Mouse (Mus musculus) liver, adult 2 months (tissue): ENCODE measurements around the gene Scarb1. TPM values are rescaled to one million over a fixed set of nuclear protein-coding genes. Genes with fewer than 3 reads are reported as not detected.

ENCODE experiments used
- DNase-seq: peaks from one replicate; pipeline ENCODE4 v3.0.0-alpha.2; 2011; ENCODE audit warnings: low read depth, low spot score; ENCODE audit errors: extremely low read depth
- H3K27ac ChIP-seq: fragments of 200-500 bp; replicated peaks from 2 replicates; pipeline ENCODE4 v1.5.1; 2012; ENCODE audit warnings: low read depth, mild to moderate bottlenecking, control low read depth, inconsistent platforms, low read length; ENCODE audit not compliant: insufficient read depth
- H3K27me3 ChIP-seq: fragments of 200-500 bp; 2 replicates; pipeline ENCODE4 v1.6.1; 2012; ENCODE audit warnings: mild to moderate bottlenecking, moderate library complexity, low read length, inconsistent platforms; ENCODE audit not compliant: control insufficient read depth, insufficient read depth
- H3K36me3 ChIP-seq: fragments of 200-500 bp; 2 replicates; pipeline ENCODE4 v1.6.1; 2012; ENCODE audit warnings: low read length, inconsistent platforms; ENCODE audit not compliant: control insufficient read depth, insufficient read depth
- H3K4me1 ChIP-seq: fragments of 200-500 bp; 2 replicates; pipeline ENCODE4 v1.6.1; 2011; ENCODE audit warnings: low read length; ENCODE audit not compliant: control insufficient read depth, insufficient read depth
- H3K4me3 ChIP-seq: fragments of 200-500 bp; 2 replicates; pipeline ENCODE4 v1.5.1; 2011; ENCODE audit warnings: low read depth, mild to moderate bottlenecking, control low read depth, low read length, moderate library complexity; ENCODE audit not compliant: insufficient read depth
- H3K79me2 ChIP-seq: fragments of 200-500 bp; 2 replicates; pipeline ENCODE4 v1.6.1; 2012; ENCODE audit warnings: inconsistent platforms, mild to moderate bottlenecking, low read length, moderate library complexity; ENCODE audit not compliant: control insufficient read depth, insufficient read depth
- H3K9ac ChIP-seq: fragments of 200-500 bp; 2 replicates; pipeline ENCODE4 v1.6.1; 2012; ENCODE audit warnings: low read depth, mild to moderate bottlenecking, control low read depth, inconsistent platforms, low read length
- CTCF ChIP-seq: fragments of 200-500 bp; IDR thresholded peaks from 2 replicates; pipeline ENCODE4 v1.5.1; 2011; ENCODE audit warnings: low read depth, low read length, control low read depth
- POLR2A ChIP-seq: fragments of 200-500 bp; IDR thresholded peaks from 2 replicates; pipeline ENCODE4 v1.6.1; 2011; ENCODE audit warnings: low read length, control low read depth; ENCODE audit not compliant: insufficient read depth; ENCODE audit errors: extremely low read depth
- WGBS: fragments of 180-500 bp; shearing (Covaris S2); methylation state at CpG from one replicate; pipeline ENCODE4 v1.1.7; 2018; 5-methylcytosine and 5-hydroxymethylcytosine counted together
- polyA plus RNA-seq: library from polyadenylated mRNA; depleted of rRNA; stranded (reverse); fragments of >200 nt; gene quantifications from 2 replicates; pipeline ENCODE4 v1.2.3, GENCODE M21; 2012
- total RNA-seq: library from RNA; depleted of rRNA; stranded (reverse); fragments of >200 nt; gene quantifications from 2 replicates; pipeline ENCODE4 v1.2.3, GENCODE M21; 2014

Gene Scarb1
- total and polyA plus RNA-seq, 2 experiments = 72.4 to 189 TPM

DNA sequence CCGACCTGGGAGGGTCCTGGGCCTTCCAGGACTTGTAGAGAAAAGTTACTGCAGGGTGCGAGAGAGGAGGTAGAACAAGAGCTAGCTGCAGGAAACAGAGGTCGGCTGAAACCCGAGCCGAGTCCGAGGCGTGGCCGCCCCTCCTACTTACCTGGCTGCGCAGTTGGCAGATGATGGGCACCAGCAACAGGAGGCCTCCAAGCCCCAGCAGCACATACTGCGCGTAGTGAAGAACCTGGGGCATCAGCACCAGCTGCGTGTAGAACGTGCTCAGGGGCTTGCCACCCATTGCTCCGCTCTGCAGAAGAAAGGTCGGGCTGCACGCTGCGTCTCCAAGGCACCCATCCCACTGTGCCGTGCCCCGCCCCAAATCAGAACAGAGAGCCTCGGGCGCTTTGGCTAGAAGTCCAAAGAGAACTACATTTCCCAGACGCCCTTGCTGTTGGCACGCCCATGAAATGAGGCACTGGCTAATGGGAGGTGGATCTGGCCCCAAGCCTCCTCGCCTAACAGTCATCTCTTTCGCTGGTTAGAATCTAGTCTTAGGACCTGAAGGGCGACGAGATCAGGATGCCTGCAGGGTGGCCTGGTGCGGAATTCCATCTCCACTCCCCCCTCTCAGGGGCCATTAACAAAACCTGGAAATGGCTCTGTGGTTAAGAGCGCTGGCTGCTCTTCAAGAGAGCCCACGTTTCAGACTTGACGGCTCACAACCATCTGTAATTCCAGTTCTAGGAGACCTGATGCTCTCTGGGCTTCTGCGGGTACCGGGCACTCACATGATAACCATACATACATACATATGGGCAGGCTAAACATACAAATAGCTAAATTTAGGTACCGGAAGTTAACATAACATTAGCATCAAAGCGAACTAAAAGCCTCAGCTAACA lies 56.9 kb downstream of the Scarb1 start:
- Histone ChIP-seq H3K27ac (no peak overlapping the region), H3K9ac (no peak overlapping the region), H3K27me3 (no peaks in the 10 kb centered on the region), H3K36me3 (peaks cover 33% of the 10 kb centered on the region; the same call in 1 of the 2 replicates), H3K4me1 (peaks cover 3% of the 10 kb centered on the region), H3K4me3 (no peak overlapping the region), H3K79me2 (no peaks in the 10 kb centered on the region)
- TF ChIP-seq CTCF = no peak
- no peak for TF ChIP-seq POLR2A
- 82% methylated on average over 35 of the region's 35 CpGs for WGBS
- DNase-seq = no peak

DNA sequence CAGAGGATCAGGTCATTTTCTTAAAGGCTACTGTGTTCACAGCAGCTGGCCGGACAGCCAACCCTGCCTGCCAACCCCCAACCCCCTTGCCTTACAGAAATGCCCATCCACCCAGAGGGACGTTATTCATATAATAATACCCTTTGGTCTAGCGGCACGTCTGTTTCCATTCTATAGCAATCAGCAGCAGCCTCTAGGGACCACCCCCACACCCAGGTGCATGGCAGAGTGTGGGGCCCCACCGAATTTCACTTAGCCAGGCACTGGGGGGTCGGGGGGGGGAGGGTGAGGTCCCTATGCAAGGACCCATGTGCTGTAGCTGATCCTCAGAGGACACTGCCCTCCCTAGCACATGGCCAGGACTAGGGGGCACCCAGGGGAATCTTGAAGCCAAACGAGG lies 61.7 kb downstream of the Scarb1 start:
- Histone ChIP-seq H3K4me1 (peaks cover 11% of the 10 kb centered on the region), H3K9ac (no peak overlapping the region), H3K4me3 (no peak overlapping the region), H3K79me2 (no peaks in the 10 kb centered on the region), H3K36me3 (peaks cover 22% of the 10 kb centered on the region), H3K27me3 (no peaks in the 10 kb centered on the region), H3K27ac (no peak overlapping the region)
- TF ChIP-seq CTCF (no peak), POLR2A (no peak)
- WGBS = 81% methylated on average over 7 of the region's 7 CpGs
- no peak for DNase-seq

DNA sequence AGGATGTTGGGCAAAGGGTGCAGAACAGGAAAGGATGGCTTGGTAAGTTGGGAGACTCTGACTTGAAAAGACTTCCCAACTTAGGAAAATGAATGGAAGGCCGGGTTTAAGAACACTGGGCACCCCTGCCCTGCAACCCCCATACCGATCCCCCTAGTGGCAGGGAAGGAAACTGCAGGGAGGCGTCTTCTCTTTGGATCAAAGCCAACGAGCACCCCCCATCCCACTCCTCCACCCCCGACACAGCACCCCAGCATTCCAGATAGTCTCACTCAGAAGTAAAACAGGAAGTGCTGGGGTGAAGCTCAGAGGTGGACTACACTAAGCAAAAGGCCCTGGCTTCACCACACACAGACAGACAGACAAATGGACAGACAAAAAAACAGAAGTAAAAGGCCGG lies 62.6 kb downstream of the Scarb1 start:
- Histone ChIP-seq H3K79me2 (no peaks in the 10 kb centered on the region), H3K9ac (no peak overlapping the region), H3K27ac (no peak overlapping the region), H3K4me1 (peaks cover 15% of the 10 kb centered on the region), H3K27me3 (no peaks in the 10 kb centered on the region), H3K36me3 (peaks cover 18% of the 10 kb centered on the region), H3K4me3 (no peak overlapping the region)
- no peak for DNase-seq
- 41% methylated on average over 6 of the region's 6 CpGs for WGBS
- TF ChIP-seq CTCF = peak; percentile 75
- no peak for TF ChIP-seq POLR2A

DNA sequence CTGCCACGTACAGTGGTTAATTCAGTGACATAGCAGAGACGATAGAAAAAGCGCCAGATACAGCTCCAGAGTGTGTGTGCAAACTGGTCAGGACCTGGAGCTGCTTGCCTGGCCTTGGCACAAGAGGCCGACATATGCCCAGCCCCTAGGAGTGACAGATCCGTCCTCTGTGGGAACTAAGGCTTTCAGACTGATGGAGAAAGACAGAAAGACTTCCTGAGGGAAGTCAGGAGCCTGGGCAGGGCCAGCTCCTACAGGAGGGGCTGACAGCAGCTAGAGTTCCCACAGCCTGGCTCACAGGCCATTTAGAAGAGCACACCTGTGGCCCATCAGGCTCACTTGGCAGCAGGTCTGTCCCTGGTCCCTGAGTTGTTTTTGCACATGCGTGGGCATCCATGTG lies 63.6 kb downstream of the Scarb1 start:
- Histone ChIP-seq H3K4me3 (no peak overlapping the region), H3K4me1 (peaks cover 15% of the 10 kb centered on the region), H3K27me3 (no peaks in the 10 kb centered on the region), H3K27ac (no peak overlapping the region), H3K36me3 (peaks cover 14% of the 10 kb centered on the region), H3K79me2 (no peaks in the 10 kb centered on the region), H3K9ac (no peak overlapping the region)
- no peak for TF ChIP-seq CTCF
- no peak for TF ChIP-seq POLR2A
- DNase-seq = no peak
- 95% methylated on average over 6 of the region's 6 CpGs for WGBS

DNA sequence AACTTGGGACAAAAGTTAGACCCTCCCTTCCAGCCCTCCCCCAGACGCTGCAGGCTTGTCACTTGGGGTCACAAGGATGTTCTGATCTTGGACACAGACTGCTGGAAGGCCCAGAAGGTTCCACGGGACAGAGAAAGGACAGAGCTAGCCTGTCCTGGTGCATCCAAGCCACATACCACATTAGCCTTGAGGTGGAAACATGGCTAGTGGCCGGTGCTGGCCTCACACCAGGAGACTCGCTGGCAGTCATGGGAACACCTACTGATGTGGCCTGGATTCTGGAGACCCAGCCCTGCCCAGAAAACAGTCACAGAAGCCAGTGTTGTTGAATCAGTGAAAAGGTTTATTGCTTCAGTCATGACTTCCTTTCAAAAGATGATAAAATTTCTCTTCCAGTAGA lies 64.1 kb downstream of the Scarb1 start:
- no peak overlapping the region for H3K9ac ChIP-seq

DNA sequence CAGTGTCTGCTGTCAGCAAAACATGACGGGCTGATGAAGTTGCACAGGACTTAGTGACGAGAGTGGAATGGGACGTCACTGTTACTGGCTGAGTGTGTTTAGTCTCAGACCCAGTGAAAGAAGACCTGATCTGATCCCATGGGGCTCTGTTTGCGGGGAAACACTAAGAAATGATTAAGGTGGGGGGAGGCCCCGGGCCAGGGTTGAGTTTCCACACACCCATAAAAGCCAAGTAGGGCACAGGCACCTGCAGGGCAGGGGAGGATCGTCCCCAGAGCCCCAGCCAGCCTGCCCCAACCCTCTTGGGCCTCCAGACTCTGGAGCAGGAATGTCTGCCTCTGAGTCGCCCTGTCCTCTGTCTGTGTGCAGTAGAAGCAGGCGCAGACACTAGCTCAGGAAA lies 65.6 kb downstream of the Scarb1 start:
- WGBS = 36% methylated on average over 8 of the region's 8 CpGs
- Histone ChIP-seq H3K4me1 (peaks cover 18% of the 10 kb centered on the region), H3K27ac (no peak overlapping the region), H3K79me2 (no peaks in the 10 kb centered on the region), H3K27me3 (no peaks in the 10 kb centered on the region), H3K4me3 (no peak overlapping the region), H3K36me3 (peaks cover 8% of the 10 kb centered on the region), H3K9ac (no peak overlapping the region)
- TF ChIP-seq POLR2A (no peak), CTCF (no peak)
- peak; percentile 32 for DNase-seq

More for the DNA sequence above, 64.1 kb downstream of the Scarb1 start:
- TF ChIP-seq POLR2A (no peak), CTCF (no peak)
- Histone ChIP-seq H3K4me3 (no peak overlapping the region), H3K36me3 (peaks cover 11% of the 10 kb centered on the region), H3K27me3 (no peaks in the 10 kb centered on the region), H3K27ac (no peak overlapping the region), H3K79me2 (no peaks in the 10 kb centered on the region), H3K4me1 (peaks cover 15% of the 10 kb centered on the region)
- no peak for DNase-seq
- 94% methylated on average over 4 of the region's 4 CpGs for WGBS
